Mouse (Mus musculus) myocyte (in vitro differentiated cells): ENCODE measurements at regions not wholly inside any gene's neighbourhood (a gene's known extent, or its start where the extent isn't known, plus 50 kb on each side); places are given as distances from the start of the nearest gene placed in this dataset.

ENCODE experiments used
- H3K27me3 ChIP-seq: one replicate; pipeline ENCODE4 v1.6.1; 2011; ENCODE audit not compliant: control insufficient read depth, insufficient read depth, insufficient read length
- H3K36me3 ChIP-seq: one replicate; pipeline ENCODE4 v1.6.1; 2011; ENCODE audit not compliant: control insufficient read depth, insufficient read depth
- H3K4me2 ChIP-seq: one replicate; pipeline ENCODE4 v1.6.1; 2011; ENCODE audit warnings: low read depth, control low read depth
- H3K4me3 ChIP-seq: one replicate; pipeline ENCODE4 v1.5.1; 2011; ENCODE audit warnings: mild to moderate bottlenecking, control low read depth, moderate library complexity
- H3K79me2 ChIP-seq: one replicate; pipeline ENCODE4 v1.6.1; 2011; ENCODE audit not compliant: control insufficient read depth, insufficient read depth
- H3ac ChIP-seq: one replicate; pipeline ENCODE4 v1.6.1; 2011; ENCODE audit not compliant: control insufficient read depth, insufficient read length
- CEBPB ChIP-seq: IDR thresholded peaks from 2 replicates; pipeline ENCODE4 v1.6.1; 2011; ENCODE audit warnings: mild to moderate bottlenecking, moderate library complexity; ENCODE audit not compliant: poor library complexity, insufficient read depth, severe bottlenecking
- E2F4 ChIP-seq: IDR thresholded peaks from one replicate; pipeline ENCODE4 v1.6.1; 2011; ENCODE audit warnings: mild to moderate bottlenecking, control low read depth, moderate library complexity; ENCODE audit not compliant: insufficient read depth
- MAX ChIP-seq: IDR thresholded peaks from one replicate; pipeline ENCODE4 v1.6.1; 2011; ENCODE audit warnings: low read depth, mild to moderate bottlenecking, control low read depth
- MYOD1 ChIP-seq, 3 experiments: IDR thresholded peaks; one replicate each; pipeline ENCODE4 v1.6.1; 2011; ENCODE audit warnings: control low read depth in 2 of 3, low read depth in 2 of 3, mild to moderate bottlenecking in 2 of 3, moderate library complexity in 1 of 3; ENCODE audit not compliant: insufficient read length in 2 of 3, control insufficient read depth in 1 of 3
- MYOG ChIP-seq, 3 experiments: IDR thresholded peaks; one replicate each; pipeline ENCODE4 v1.6.1; 2011; ENCODE audit warnings: control low read depth in 2 of 3, low read depth in 2 of 3, mild to moderate bottlenecking in 2 of 3; ENCODE audit not compliant: insufficient read length in 2 of 3, control insufficient read depth in 1 of 3, insufficient read depth in 1 of 3
- POLR2A ChIP-seq: IDR thresholded peaks from one replicate; pipeline ENCODE4 v1.6.1; 2011; ENCODE audit warnings: low read depth, mild to moderate bottlenecking, control low read depth, moderate library complexity; ENCODE audit not compliant: insufficient read length
- POLR2AphosphoS2 ChIP-seq: IDR thresholded peaks from one replicate; pipeline ENCODE4 v1.6.1; 2011; ENCODE audit warnings: low read depth, control low read depth; ENCODE audit not compliant: insufficient read length
- REST ChIP-seq: IDR thresholded peaks from one replicate; pipeline ENCODE4 v1.6.1; 2011; ENCODE audit warnings: mild to moderate bottlenecking, control low read depth, moderate library complexity; ENCODE audit not compliant: insufficient read depth, insufficient read length
- SRF ChIP-seq: IDR thresholded peaks from one replicate; pipeline ENCODE4 v1.6.1; 2011; ENCODE audit warnings: low read depth; ENCODE audit not compliant: control insufficient read depth, insufficient read length
- TCF12 ChIP-seq: IDR thresholded peaks from one replicate; pipeline ENCODE4 v1.6.1; 2011; ENCODE audit warnings: mild to moderate bottlenecking, control low read depth; ENCODE audit not compliant: poor library complexity, insufficient read depth, severe bottlenecking
- TCF3 ChIP-seq: IDR thresholded peaks from one replicate; pipeline ENCODE4 v1.6.1; 2011; ENCODE audit warnings: low read depth, control low read depth; ENCODE audit not compliant: insufficient read length
- USF1 ChIP-seq: IDR thresholded peaks from one replicate; pipeline ENCODE4 v1.6.1; 2011; ENCODE audit warnings: low read depth, mild to moderate bottlenecking, control low read depth, moderate library complexity

DNA sequence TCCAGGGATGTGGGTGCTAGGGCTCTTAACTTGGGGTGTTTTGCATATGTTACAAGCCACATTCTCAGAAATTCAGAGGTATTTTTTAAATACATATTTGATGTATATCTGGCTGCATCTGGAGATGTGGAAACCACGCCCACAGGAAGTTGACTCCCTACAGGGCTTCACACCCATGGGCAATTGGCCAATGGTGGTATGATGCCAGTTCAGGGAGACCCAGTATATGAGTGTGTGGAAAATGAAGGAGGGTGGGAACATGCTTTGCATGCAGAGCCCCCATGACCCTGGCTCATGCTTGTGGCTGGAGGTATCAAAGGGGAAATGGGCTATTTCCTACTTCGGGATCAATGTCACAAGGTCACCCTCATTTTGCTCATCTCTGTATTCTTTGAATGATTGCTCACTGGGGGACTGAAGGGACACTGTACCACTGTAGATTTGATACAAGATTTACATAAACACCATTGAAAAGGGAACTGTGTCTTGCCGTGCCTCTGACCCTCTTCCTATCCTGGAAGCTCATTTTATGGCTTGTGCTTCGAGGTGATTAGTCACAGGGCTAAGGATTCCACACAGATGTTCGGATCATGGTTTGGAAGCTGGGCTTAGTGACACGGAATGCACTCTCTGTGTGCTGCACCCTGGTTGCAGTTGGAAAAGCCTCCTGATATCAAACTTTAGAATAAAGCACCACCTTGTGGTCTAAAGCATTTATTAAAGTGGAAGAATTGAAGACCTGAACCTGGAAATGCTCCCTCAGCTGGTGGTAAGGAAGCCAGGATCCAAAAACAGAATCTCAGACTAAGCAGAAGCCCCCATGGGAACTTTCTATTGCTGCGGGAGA is 56.8 kb upstream of the Edn1 start:
- Histone ChIP-seq H3K36me3 (no peaks in the 10 kb centered on the region), H3K79me2 (no peaks in the 10 kb centered on the region), H3K4me2 (peak overlapping the region; percentile 49), H3K27me3 (no peaks in the 10 kb centered on the region), H3ac (no peak overlapping the region), H3K4me3 (no peak overlapping the region)
- TF ChIP-seq MYOD1 (IDR thresholded peaks at IDR 0.05; ENCODE audit: control insufficient read depth in 1 of 3, insufficient read length in 2 of 3, low read depth in 2 of 3), result no peak
- no peak for TF ChIP-seq POLR2AphosphoS2
- no peak for TF ChIP-seq MYOG (IDR thresholded peaks at IDR 0.05; ENCODE audit: control insufficient read depth in 1 of 3, insufficient read depth in 1 of 3, insufficient read length in 2 of 3, low read depth in 2 of 3)
- no peak for TF ChIP-seq TCF3
- TF ChIP-seq CEBPB, result no peak
- TF ChIP-seq TCF12, result no peak
- no peak for TF ChIP-seq USF1
- TF ChIP-seq POLR2A, result no peak

DNA sequence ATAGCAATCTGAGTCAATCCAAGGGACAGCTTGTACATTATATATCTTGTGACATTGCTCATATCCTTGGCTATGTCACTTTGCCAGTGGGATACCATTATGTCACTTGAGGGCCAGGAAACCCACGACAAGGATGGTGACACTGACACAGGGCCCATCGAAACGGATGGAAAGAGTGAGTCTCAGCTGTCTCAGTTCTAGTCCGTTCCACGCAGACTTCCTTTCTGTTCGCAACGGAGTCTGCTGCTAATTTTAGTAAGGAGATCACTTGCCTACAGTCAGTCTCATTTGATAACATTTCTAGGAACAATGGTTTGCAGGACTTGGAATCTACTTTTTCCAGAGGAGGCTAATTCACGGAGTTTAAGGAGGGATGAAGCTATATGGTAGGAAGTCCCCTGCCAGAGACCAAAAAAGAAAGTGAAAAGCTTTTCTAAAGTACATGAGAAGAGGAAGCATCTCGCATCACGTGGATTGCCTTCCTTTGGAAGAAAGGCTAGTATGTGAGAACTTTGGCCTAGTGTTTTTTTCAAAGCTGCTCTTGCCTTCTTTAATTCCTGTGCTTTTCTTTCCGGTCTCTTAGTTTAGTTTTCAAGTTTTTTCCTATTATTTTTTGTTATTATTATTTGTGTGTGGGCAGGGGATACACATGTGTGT is 55.4 kb upstream of the Edn1 start:
- TF ChIP-seq POLR2AphosphoS2, result no peak
- no peak for TF ChIP-seq USF1
- TF ChIP-seq SRF, result no peak
- no peak for TF ChIP-seq TCF3
- no peak for TF ChIP-seq E2F4
- TF ChIP-seq MYOG (IDR thresholded peaks at IDR 0.05; ENCODE audit: control insufficient read depth in 1 of 3, insufficient read depth in 1 of 3, insufficient read length in 2 of 3, low read depth in 2 of 3), result no peak
- no peak for TF ChIP-seq MAX
- no peak for TF ChIP-seq TCF12
- TF ChIP-seq REST, result no peak
- TF ChIP-seq MYOD1 (IDR thresholded peaks at IDR 0.05; ENCODE audit: control insufficient read depth in 1 of 3, insufficient read length in 2 of 3, low read depth in 2 of 3), result no peak
- TF ChIP-seq CEBPB, result no peak
- no peak for TF ChIP-seq POLR2A
- Histone ChIP-seq H3K4me2 (no peak overlapping the region), H3K4me3 (no peak overlapping the region)

More for the DNA sequence above, 55.4 kb upstream of the Edn1 start:
- Histone ChIP-seq H3ac (no peak overlapping the region), H3K36me3 (no peaks in the 10 kb centered on the region), H3K27me3 (no peaks in the 10 kb centered on the region), H3K79me2 (no peaks in the 10 kb centered on the region)
